Mouse (Mus musculus) gastrocnemius, adult 18-20 months (tissue): ENCODE measurements at regions not wholly inside any gene's neighbourhood (a gene's known extent, or its start where the extent isn't known, plus 50 kb on each side); places are given as distances from the start of the nearest gene placed in this dataset.
"Not testable (repeated sequence)": the region's sequence is repeated elsewhere in the genome, so short reads cannot be mapped to it uniquely, and the experiment has no call there.

ENCODE experiments used
- DNase-seq: peaks from one replicate; pipeline ENCODE4 v3.0.0; 2021; ENCODE audit warnings: low spot score

GRCm38 (mm10) chr2:78279382-78280056, 333.3 kb upstream of the Cwc22 start:
- DNase-seq = peak; percentile 49

DNA sequence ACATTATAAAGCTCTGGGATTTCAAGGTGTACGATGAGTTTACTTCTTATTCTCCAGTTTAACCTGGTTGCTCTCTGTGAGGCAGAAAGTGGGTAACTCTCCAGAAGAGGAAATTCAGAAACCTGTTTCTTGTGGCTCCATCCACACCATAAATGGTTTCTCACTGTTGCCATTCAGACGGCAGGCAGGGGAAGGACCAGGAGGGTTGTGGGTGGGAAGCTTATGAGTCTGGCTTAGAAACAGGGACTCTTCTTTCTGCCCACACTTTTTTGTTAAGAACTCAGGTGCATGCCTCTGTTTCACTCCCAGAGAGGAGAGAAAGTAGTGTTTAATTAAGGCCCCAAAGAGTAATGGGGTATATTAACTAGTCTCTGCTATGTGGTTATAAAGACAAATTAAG, 332.5 kb upstream of the Cwc22 start:
- no peak for DNase-seq

DNA sequence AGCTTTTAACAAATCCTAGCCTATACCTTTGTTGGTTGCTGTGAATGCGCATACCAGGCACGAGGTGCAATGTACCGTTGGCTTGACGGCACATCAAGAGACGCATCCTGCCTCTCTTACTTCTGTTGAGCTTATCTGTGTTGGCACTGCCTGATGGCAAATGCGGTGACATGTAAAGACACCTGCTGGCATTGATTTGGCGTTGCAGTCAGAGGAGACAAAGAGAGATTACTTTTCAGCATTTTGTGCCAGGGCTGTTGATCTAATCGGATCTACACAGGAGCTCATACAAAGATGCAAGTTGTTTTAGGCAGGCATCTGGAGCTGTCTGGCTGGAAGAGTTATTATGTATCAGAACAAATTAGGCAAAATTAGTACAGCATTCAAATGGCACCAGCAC, 331.5 kb upstream of the Cwc22 start:
- DNase-seq = no peak

- DNase-seq = no peak
Observed at GRCm38 (mm10) chr2:78274122-78274521, 327.9 kb upstream of the Cwc22 start.

DNA sequence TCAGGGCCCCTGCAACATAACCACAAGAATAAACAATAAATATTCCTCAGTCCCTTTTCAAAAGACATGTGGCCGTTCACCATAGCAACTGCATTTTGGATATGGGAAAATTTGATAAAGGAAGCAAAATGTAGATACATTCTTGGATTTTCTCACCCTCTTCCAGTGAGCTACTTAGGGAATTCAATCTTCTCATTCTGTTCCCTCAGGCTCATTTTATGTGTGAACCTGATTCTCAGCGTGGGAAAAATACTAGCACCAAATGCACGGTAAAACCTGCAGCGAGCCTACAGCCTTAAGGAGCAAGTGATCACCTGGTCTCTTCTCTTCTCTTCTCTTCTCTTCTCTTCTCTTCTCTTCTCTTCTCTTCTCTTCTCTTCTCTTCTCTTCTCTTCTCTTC, 322.5 kb upstream of the Cwc22 start:
- no peak for DNase-seq

- no peak for DNase-seq
Observed at GRCm38 (mm10) chr2:78267527-78268375, 321.6 kb upstream of the Cwc22 start.

DNA sequence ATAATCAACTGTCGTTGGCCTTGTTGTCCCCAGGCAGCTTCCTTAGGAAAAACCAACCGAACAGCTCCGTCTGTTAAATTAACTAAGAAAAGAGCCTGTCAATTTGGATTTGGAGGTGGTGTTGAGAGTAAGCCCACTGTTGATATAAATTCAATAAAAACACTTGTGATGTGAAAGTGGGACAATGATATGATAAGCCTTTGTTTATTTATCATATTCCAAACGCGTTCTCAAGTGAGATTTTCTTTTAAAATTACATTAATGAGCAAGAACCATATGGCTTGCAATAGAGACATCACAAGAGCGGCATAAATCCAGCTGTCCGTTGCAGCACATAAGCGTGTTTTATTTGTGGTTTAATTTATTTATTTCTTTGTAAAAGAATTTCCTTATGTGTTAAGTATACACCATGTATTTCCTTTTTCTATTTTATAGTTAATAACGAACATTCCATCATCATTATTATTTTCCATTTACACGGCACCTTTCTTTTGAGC, 307.5 kb upstream of the Cwc22 start:
- DNase-seq = no peak

- no peak for DNase-seq
Observed at GRCm38 (mm10) chr2:78246354-78246753, 300.2 kb upstream of the Cwc22 start.

DNA sequence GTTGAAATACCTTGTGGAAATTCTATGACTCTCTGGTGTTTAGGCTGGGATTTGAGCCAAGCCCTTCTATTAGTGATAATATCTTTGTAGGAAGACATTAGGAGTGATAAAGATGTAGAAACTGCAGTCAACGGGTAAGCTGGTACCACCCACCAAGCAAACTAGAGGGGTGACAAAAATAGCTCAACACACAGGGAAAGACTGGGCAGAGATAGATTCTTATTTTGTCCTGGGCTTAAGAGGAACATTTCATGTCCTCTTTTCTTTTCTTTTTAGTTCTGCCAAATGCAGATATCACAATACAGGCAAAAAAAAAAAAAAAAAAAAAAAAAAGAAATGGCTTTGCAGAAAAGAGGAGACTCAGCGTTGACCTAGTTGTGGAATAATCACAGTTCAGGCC, 294.1 kb upstream of the Cwc22 start:
- no peak for DNase-seq

GRCm38 (mm10) chr2:78225383-78226100, 279.4 kb upstream of the Cwc22 start:
- not testable (repeated sequence) for DNase-seq

DNA sequence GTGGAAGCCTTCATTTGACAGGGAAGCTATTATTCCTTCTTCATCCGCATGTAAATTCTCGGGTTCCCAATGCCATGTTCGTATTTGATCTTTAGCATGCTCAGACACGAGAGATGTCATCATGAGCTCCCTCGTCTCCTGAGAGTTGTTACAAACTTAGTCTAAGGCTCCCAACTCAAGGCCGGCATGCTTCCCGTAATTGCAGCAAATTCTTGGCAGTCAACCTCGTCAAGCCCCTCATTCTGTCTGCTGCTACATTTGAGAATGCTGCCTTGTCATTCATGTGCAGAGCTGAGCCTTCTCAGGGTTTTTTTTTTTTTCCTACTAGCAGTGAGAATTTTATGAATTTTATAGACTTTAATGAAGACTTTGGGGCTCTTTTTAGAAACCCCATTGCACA, 268.3 kb upstream of the Cwc22 start:
- DNase-seq = no peak

DNA sequence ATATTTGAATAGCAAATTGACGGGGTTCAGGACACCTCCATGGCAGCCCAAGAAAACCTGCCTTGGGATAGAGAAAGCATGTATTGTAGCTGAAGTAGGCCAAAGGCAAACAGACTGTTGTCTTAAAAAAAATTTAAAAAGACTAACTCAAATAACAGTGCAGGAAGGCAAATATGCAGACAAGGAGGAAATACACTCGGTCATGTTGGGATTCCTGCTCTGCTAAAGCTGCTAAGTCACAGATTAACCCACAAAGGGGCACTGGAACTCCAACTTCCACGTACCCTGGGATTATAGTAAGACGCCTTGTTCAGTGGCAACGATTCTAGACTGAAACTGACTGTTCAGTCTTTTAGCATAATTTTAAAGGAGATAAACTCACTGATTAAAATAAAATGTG, 258.9 kb upstream of the Cwc22 start:
- DNase-seq = no peak

DNA sequence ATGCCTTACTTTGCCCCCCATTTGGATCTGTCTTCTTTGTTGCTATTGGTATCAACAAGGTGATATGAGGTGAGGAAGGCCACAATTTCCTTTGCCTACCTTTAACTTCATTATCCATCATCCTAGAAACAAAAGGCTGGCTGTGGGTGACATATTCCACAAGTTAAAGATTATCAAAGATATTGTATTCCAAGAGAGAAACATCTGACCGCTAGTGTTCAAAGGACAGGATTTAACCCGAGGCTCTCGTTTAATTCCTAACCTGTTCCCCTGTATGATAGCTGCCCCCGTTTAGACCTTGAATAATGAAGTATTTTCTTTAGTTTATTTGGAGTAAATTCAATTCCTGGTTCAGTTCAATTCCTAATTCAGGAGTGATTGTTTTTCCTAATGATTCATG, 249.8 kb upstream of the Cwc22 start:
- DNase-seq = no peak

GRCm38 (mm10) chr2:78189620-78190019, 243.4 kb upstream of the Cwc22 start:
- DNase-seq = no peak

- no peak for DNase-seq
Observed at GRCm38 (mm10) chr2:78184950-78185349, 238.8 kb upstream of the Cwc22 start.

DNA sequence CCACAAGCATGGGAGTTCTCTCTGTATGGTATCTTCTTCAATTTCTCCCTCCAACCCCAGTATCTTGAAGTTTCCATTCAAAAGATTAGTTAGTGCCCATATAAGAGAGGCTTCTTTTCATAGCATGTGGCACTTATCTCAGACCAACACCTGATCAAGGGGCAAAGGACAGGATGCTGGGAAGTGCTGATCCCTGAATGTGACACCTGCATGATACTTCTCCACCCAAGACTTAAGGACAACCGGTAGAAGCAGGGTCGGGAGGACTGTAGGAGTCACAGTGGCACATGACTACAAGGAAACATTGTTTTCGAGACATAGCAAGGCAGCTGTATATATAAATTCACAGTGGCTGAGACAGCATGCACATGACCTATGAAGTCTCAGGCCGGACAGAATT, 227.6 kb upstream of the Cwc22 start:
- no peak for DNase-seq

- DNase-seq = no peak
Observed at GRCm38 (mm10) chr2:78172819-78173218, 226.6 kb upstream of the Cwc22 start.

DNA sequence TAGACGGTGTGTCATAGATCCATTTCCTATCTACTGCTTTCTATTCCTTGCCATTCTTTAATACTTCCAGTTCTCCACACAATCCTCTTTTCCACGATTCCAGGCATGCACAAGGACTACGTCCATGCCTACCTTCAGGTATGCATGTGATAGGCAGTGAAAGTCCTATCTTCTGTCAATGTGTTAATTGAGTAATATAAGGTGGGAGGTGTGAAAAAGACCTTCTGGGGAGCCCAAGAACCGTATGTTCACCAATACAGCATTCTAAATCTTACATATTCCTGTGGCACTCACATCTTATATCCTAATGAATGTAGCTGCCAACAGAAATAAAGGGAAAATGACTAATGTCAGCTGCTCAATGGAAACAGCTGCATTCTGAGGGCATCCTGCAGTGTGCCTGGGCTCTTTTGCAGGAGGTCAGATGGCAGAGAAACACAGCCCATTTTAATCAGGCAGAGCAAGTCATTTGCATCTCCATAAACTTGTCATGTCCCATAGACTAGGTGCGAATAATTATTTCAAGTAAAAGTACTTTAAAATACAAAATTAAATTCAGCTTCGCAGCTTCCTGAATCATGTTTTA, 224.1 kb upstream of the Cwc22 start:
- DNase-seq = no peak

DNA sequence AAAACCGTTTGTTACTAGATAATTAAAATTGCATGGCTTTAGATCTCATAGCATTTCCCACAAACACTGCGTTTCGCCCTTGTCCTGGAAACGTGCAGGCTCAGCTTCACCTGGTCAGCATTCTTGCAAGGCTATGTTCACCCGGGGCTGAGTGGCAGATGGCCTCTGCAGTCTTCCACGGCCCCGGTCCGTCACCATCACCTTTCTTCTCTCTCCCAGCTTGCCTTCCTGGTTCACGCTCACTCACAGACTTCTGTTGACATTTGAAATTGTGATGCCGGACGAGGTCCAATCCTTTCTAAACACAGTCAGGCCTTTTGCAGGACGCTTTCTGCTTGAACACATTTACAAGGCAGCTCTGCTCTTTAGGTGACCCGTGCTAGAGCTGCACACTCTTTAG, 219.3 kb upstream of the Cwc22 start:
- no peak for DNase-seq

GRCm38 (mm10) chr2:78159877-78160485, 213.8 kb upstream of the Cwc22 start:
- no peak for DNase-seq

GRCm38 (mm10) chr2:78110335-78110734, 164.2 kb upstream of the Cwc22 start:
- DNase-seq = no peak
